Mouse (Mus musculus) liver, postnatal 0 days (tissue): ENCODE data around the gene Chmp1a. TPM values are rescaled to one million over a fixed set of nuclear protein-coding genes. Genes with fewer than 3 reads are reported as not detected.

Source experiments
- ATAC-seq: fragments of 200-750 bp; cut with Nextera tagmentation; 2 replicates; pipeline ENCODE4 v1.8.0; 2017; ENCODE audit warnings: mild to moderate bottlenecking, moderate library complexity
- DNase-seq: peaks from one replicate; pipeline ENCODE4 v3.0.0-alpha.2; 2016
- H3K27ac ChIP-seq: fragments of 300-500 bp; sonication (generic); 2 replicates; pipeline ENCODE4 v1.5.1; 2014; ENCODE audit warnings: antibody characterized with exemption, moderate library complexity, mild to moderate bottlenecking, low read depth
- H3K27me3 ChIP-seq: fragments of 300-500 bp; sonication (generic); 2 replicates; pipeline ENCODE4 v1.6.1; 2014; ENCODE audit warnings: low read length, control low read depth, mixed read lengths; ENCODE audit not compliant: insufficient read depth
- H3K36me3 ChIP-seq: fragments of 300-500 bp; sonication (generic); replicated peaks from 2 replicates; pipeline ENCODE4 v1.6.1; 2014; ENCODE audit warnings: mild to moderate bottlenecking, control low read depth, low read length, moderate library complexity, mixed read lengths; ENCODE audit not compliant: insufficient read depth
- H3K4me1 ChIP-seq: fragments of 300-500 bp; sonication (generic); 2 replicates; pipeline ENCODE4 v1.6.1; 2014; ENCODE audit warnings: antibody characterized with exemption, mild to moderate bottlenecking, control low read depth; ENCODE audit not compliant: insufficient read depth
- H3K4me2 ChIP-seq: fragments of 300-500 bp; sonication (generic); 2 replicates; pipeline ENCODE4 v1.6.1; 2014; ENCODE audit warnings: low read depth, mild to moderate bottlenecking, low read length, moderate library complexity, mixed read lengths
- H3K4me3 ChIP-seq: fragments of 300-500 bp; sonication (generic); 2 replicates; pipeline ENCODE4 v1.5.1; 2014; ENCODE audit warnings: low read depth, low read length
- H3K9ac ChIP-seq: fragments of 300-500 bp; sonication (generic); replicated peaks from 2 replicates; pipeline ENCODE4 v1.6.1; 2014; ENCODE audit warnings: mild to moderate bottlenecking, moderate library complexity
- H3K9me3 ChIP-seq: fragments of 300-500 bp; sonication (generic); 2 replicates; pipeline ENCODE4 v1.6.1; 2016; ENCODE audit warnings: mild to moderate bottlenecking, control low read depth, low read length, mixed read lengths
- CTCF ChIP-seq: sonication (generic); IDR thresholded peaks from 2 replicates; pipeline ENCODE4 v1.5.1; 2016; ENCODE audit warnings: antibody characterized with exemption, low read depth
- EP300 ChIP-seq: IDR thresholded peaks from 2 replicates; pipeline ENCODE4 v1.6.1; 2016; ENCODE audit warnings: antibody characterized with exemption, low read depth, mild to moderate bottlenecking
- WGBS: fragments of 180-500 bp; shearing (Covaris S2); extraction: QIAGEN DNeasy Blood & Tissue Kit; methylation state at CpG from one replicate; pipeline ENCODE4 v1.1.7; 2014; ENCODE audit not compliant: insufficient replicate concordance; 5-methylcytosine and 5-hydroxymethylcytosine counted together
- polyA plus RNA-seq: library from polyadenylated mRNA; unstranded; fragments of >200 nt; fragmentation: Nextera tagmentation; extraction: Ambion mirVana; gene quantifications from 2 replicates; pipeline ENCODE4 v1.2.1, GENCODE M21; 2015

Chmp1a gene
- polyA plus RNA-seq, 1 experiment from 2014 or later: 60.0 TPM

DNA sequence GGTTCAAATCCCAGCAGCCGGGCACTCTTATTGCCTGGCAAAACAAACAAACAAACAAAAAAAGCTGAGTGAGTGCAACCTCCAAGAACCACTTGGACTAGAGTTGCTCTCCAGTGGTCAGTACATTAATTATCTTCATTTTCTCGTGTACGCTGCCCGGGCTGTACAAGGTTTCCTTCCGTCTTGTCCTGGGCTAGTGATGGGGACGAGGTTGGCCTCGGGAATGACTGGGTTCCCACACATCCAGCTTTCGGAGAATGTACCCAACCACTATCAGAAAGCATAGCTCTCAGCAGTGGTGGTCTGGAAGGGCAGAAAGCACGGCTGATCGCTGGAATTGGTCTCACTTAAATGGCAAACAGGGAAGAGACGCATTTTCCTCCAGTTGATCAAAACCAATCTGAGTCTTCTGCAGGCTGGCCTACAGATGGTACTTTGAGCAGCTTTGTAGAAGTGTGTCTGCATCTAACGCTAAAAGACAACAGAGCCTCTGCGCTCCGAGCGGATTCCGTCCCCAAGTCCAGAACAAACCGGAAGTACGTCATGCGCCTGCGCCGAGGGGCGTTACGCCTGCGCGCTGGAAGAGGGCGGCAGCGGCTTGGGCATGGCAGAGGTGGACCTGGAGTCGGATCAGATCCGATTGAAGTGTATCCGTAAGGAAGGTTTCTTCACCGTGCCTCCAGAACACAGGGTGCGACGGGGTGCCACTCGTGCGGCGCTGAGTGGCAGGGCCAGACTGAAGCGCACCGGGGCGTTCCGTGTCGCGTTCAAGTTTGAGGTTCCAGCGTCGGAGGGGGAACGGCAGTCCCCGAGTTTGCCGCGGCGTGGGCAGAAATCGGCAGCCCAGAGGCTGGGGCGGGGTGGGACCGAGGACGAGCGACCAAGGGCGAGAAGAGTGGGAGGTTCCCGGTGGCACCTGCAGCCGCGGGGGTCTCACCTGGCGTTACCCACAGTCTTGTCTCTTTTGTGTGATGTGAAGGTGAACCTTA lies 12.0 kb upstream of the Chmp1a start, which contains the start of gene Cdk10:
TSS of gene Cdk10 (plus strand) at position 565 of the 989 bp plus-strand sequence.
- WGBS: 3% methylated on average over 59 of the region's 59 CpGs
- H3K9ac ChIP-seq: peak within 1 kb of the TSS; percentile 83

DNA sequence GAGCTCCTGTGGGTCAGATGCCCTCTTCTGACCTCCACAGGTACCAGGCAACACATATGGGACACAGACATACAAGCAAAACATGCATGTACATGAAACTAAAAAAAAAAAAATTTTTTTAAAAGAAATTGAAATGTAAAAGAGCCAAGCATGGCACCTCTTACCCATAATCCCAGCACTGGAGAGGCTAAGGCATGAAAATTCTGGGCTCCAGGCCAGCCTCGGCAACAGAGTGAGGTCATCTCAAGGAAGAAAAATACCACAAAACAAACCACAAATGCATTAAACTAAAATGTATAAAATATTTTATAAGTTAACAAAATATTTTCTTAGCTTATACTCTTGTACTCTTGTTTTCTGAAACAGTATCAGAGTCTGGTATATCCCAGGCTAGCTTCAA lies 8.4 kb upstream of the Chmp1a start:
- 48% methylated on average over 1 of the region's 1 CpGs for whole genome bisulfite sequencing
- Histone ChIP-seq H3K36me3 (no peaks in the 10 kb centered on the region), H3K4me3 (no peak overlapping the region), H3K4me2 (no peak overlapping the region), H3K27ac (no peak overlapping the region), H3K9me3 (no peaks in the 10 kb centered on the region), H3K9ac (no peak overlapping the region), H3K27me3 (no peaks in the 10 kb centered on the region), H3K4me1 (peaks cover 15% of the 10 kb centered on the region)
- ATAC-seq: no peak
- DNase-seq: no peak
- TF ChIP-seq CTCF: no peak

More for the DNA sequence above, 12.0 kb upstream of the Chmp1a start, which contains the start of gene Cdk10:
- DNase-seq: peak; percentile 95
- no peaks in the 10 kb centered on the region for H3K27me3 ChIP-seq
- peak within 1 kb of the TSS; percentile 86 for H3K27ac ChIP-seq
- peak within 1 kb of the TSS; percentile 98 for H3K4me2 ChIP-seq
- H3K4me1 ChIP-seq: peaks cover 15% of the 10 kb centered on the region
- H3K4me3 ChIP-seq: peak within 1 kb of the TSS; percentile 74
- TF ChIP-seq EP300: no peak
- TF ChIP-seq CTCF: peak; percentile 20; the same call in 1 of the 2 replicates
- H3K36me3 ChIP-seq: peaks cover 9% of the 10 kb centered on the region; the same call in 1 of the 2 replicates
- no peaks in the 10 kb centered on the region for H3K9me3 ChIP-seq
- peak; percentile 91 for ATAC-seq

DNA sequence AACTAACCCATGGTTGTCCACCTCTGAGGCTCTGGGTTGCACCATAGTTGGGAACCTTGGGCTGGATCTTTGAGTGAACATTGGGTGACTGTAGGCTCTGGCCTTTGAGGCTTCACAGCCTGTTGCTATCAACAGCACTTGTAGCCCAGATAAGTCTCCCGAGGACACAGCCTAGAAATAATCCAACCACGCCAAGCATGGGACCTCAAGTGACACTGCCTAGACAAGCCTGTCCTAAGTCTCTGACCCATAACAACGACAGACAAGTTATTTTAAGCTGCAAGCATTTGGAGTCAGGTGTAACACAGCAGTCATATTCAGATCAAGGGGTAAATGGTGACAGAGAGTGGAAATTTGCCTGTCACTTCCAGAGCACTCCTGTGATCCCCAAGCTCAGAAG lies 2.9 kb upstream of the Chmp1a start:
- TF ChIP-seq CTCF (no peak), EP300 (no peak)
- WGBS: 62% methylated on average over 3 of the region's 3 CpGs
- H3K4me2 ChIP-seq: no peak overlapping the region
- no peak overlapping the region for H3K9ac ChIP-seq
- peaks cover 13% of the 10 kb centered on the region for H3K4me1 ChIP-seq
- no peaks in the 10 kb centered on the region for H3K27me3 ChIP-seq
- no peak overlapping the region for H3K27ac ChIP-seq
- H3K36me3 ChIP-seq: no peaks in the 10 kb centered on the region
- DNase-seq: no peak
- no peak for ATAC-seq
- no peak overlapping the region for H3K4me3 ChIP-seq
- H3K9me3 ChIP-seq: no peaks in the 10 kb centered on the region

DNA sequence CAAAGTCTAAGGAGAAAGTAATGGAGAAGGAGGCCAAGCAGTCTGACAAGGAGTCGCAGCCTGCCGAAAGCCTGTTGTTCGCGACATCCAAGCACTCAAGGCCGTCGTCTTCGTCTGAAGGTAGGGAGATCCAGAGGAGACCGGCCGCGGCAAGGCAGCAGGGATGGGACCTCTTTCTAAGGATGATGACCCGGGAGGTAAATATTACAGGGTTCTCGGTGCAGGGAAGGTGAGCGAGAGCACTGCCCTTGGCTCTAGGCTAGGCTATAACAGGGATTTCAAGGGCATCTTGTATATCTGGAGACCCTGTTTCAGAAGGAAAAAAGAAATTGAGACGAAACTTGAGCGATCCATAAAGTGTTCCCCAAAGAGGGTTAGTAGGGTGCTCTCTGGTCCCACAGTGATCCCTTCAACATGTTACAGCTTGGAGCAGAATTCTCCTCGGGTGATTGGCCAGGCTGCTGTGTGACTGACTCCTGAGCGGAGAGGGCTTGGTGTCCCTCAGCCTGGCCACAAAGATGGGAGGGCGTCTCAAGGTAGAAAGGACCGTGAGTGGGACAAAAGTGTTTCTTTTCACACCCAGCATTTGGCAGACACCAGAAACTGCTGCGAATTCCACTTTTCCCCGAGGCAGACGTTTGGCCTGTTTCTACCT lies 682 bp upstream of the Chmp1a start:
- 21% methylated on average over 22 of the region's 22 CpGs for WGBS
- ATAC-seq (peak; percentile 35), DNase-seq (no peak)
- Histone ChIP-seq H3K27me3 (no peaks in the 10 kb centered on the region), H3K4me3 (peak overlapping the region; percentile 98), H3K27ac (peak overlapping the region; percentile 86; the same call in 1 of the 2 replicates), H3K4me1 (peaks cover 13% of the 10 kb centered on the region), H3K9ac (peak overlapping the region; percentile 99), H3K4me2 (peak overlapping the region; percentile 92), H3K9me3 (no peaks in the 10 kb centered on the region), H3K36me3 (peaks cover 21% of the 10 kb centered on the region)
- TF ChIP-seq CTCF (no peak), EP300 (no peak)

DNA sequence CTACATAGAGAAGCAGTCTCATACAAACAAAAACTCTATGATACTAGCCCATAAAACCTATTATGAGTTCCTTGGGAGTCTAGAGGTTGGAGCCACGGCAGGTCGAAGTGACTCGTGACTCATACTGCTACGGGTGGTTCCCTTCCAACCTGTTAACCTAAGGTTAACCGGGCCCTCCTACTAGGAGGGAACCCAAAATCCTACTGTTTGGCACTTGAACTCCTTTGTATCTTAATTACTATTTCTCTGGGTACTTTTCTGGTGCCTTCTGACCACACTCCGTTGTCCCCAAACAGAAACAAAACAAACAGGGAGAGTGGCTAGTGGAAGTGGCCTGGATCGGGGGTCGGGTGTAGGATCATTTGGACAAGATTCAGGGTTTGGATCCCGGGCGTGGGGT lies 687 bp downstream of the Chmp1a start:
- no peak for TF ChIP-seq EP300
- TF ChIP-seq CTCF: no peak
- DNase-seq (peak; percentile 14), ATAC-seq (no peak)
- Histone ChIP-seq H3K36me3 (peaks cover 34% of the 10 kb centered on the region), H3K9me3 (no peaks in the 10 kb centered on the region), H3K27me3 (no peaks in the 10 kb centered on the region), H3K4me2 (peak overlapping the region; percentile 92), H3K4me1 (peaks cover 13% of the 10 kb centered on the region), H3K9ac (peak overlapping the region; percentile 99), H3K27ac (peak overlapping the region; percentile 86), H3K4me3 (peak overlapping the region; percentile 98)
- 21% methylated on average over 10 of the region's 10 CpGs for WGBS

DNA sequence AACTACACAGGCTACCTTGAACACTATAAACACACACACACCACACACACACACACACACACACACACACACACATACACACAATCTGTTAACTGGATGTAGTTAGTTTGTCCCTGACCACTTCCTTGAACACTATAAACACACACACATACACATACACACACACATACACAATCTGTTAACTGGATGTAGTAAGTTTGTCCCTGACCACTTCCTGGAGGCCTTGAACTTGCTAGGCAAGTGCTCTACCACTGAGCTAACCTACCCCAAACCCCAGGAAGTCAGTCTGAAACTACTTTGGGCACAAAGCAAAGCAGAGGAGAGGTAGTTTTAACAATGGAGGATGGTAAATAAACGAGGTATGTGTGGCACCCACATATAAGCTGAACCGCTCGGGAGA lies 9.0 kb downstream of the Chmp1a start:
- Histone ChIP-seq H3K4me1 (no peaks in the 10 kb centered on the region), H3K4me3 (no peak overlapping the region), H3K36me3 (peaks cover 27% of the 10 kb centered on the region), H3K9ac (no peak overlapping the region), H3K4me2 (no peak overlapping the region), H3K9me3 (no peaks in the 10 kb centered on the region), H3K27me3 (no peaks in the 10 kb centered on the region), H3K27ac (no peak overlapping the region)
- ATAC-seq (no peak), DNase-seq (no peak)
- no peak for TF ChIP-seq EP300
- no peak for TF ChIP-seq CTCF
- WGBS: 85% methylated on average over 3 of the region's 3 CpGs
